Mouse (Mus musculus) ES-Bruce4 (cell line): Measurements from ENCODE around the gene Lgals2.

Source experiments
- CTCF ChIP-seq: IDR thresholded peaks from one replicate; pipeline ENCODE4 v1.8.1; 2011; ENCODE audit warnings: low read depth, low read length
- EP300 ChIP-seq: IDR thresholded peaks from 2 replicates; pipeline ENCODE4 v1.6.1; 2011; ENCODE audit warnings: low read depth, low read length; ENCODE audit not compliant: insufficient read depth

DNA sequence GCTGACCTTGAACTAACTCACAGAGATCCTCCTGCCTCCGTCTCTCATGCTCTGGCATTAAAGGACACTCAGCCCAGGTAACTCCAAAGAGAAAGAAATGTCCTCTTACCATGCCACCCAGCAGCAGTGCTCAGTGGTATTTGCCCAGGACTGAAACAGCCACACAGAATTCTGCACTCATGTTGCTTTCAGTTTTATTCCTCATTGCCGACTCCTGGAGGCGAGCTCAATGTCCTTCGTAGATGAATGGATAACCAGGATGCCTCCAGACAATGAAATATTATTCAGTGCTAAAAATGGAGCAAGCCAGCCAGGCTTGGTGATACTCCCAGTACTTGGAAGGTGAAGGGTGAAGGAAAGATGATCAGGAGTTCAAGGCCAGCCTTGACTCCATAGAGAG lies 41.7 kb downstream of the Lgals2 start:
- TF ChIP-seq EP300 = no peak
- no peak for TF ChIP-seq CTCF
